Mouse (Mus musculus): ENCODE measurements around the gene Cnot4.

The Cnot4 gene

GRCm38 (mm10) chr6:35032704-35033103, 100.8 kb downstream of the Cnot4 start:
- no peak for DNase-seq

- no peak for DNase-seq
Measured at GRCm38 (mm10) chr6:35030811-35031210, 102.7 kb downstream of the Cnot4 start.

GRCm38 (mm10) chr6:35030226-35030625, 103.3 kb downstream of the Cnot4 start:
- no peak for DNase-seq

- no peak for DNase-seq
Measured at GRCm38 (mm10) chr6:35028023-35028422, 105.5 kb downstream of the Cnot4 start.

GRCm38 (mm10) chr6:35027257-35027656, 106.3 kb downstream of the Cnot4 start:
- DNase-seq: peak; percentile 39

GRCm38 (mm10) chr6:35016624-35017023, 116.9 kb downstream of the Cnot4 start:
- no peak for DNase-seq

GRCm38 (mm10) chr6:35011953-35012352, 121.6 kb downstream of the Cnot4 start:
- no peak for DNase-seq

GRCm38 (mm10) chr6:35010705-35011104, 122.8 kb downstream of the Cnot4 start:
- no peak for DNase-seq

GRCm38 (mm10) chr6:35002261-35002669, 131.3 kb downstream of the Cnot4 start:
- peak; percentile 39 for DNase-seq

- DNase-seq: no peak
Measured at GRCm38 (mm10) chr6:34999101-34999500, 134.4 kb downstream of the Cnot4 start.

- no peak for DNase-seq
Measured at GRCm38 (mm10) chr6:34996496-34996895, 137.0 kb downstream of the Cnot4 start.

- peak; percentile 42 for DNase-seq
Measured at GRCm38 (mm10) chr6:34995265-34995681, 138.3 kb downstream of the Cnot4 start.

- no peak for DNase-seq
Measured at GRCm38 (mm10) chr6:34994692-34995091, 138.8 kb downstream of the Cnot4 start.

- no peak for DNase-seq
Measured at GRCm38 (mm10) chr6:34989263-34989662, 144.3 kb downstream of the Cnot4 start.

- no peak for DNase-seq
Measured at GRCm38 (mm10) chr6:34988081-34988761, 145.3 kb downstream of the Cnot4 start, which contains the start of gene Slc23a4. TSS of gene Slc23a4 (minus strand) at chr6:34988404.

- no peak for DNase-seq
Measured at GRCm38 (mm10) chr6:34987085-34987645, 146.4 kb downstream of the Cnot4 start.

GRCm38 (mm10) chr6:34980661-34981060, 152.9 kb downstream of the Cnot4 start:
- no peak for DNase-seq

GRCm38 (mm10) chr6:34979291-34979690, 154.2 kb downstream of the Cnot4 start:
- no peak for DNase-seq

Data from cerebellum, adult 11-12 months (tissue).